Mouse (Mus musculus): ENCODE measurements around the gene Efcab5. TPM values are rescaled to one million over a fixed set of nuclear protein-coding genes. Genes with fewer than 3 reads are reported as not detected.
"Not testable (repeated sequence)": the region's sequence is repeated elsewhere in the genome, so short reads cannot be mapped to it uniquely, and the experiment has no call there.

Gene Efcab5
- polyA plus RNA-seq, 1 experiment from 2014 or later, result 0.35 TPM

GRCm38 (mm10) chr11:77174531-77174930 is 14.2 kb downstream of the Efcab5 start:
- Histone ChIP-seq H3K27ac (no peak overlapping the region), H3K9ac (replicated peaks) (no peak overlapping the region), H3K36me3 (no peaks in the 10 kb centered on the region), H3K4me1 (replicated peaks) (peaks cover 4% of the 10 kb centered on the region; the same call in 1 of the 2 replicates), H3K27me3 (no peaks in the 10 kb centered on the region), H3K9me3 (no peaks in the 10 kb centered on the region), H3K4me2 (no peak overlapping the region), H3K4me3 (replicated peaks) (no peak overlapping the region)
- WGBS, result 72% methylated on average over 7 of the region's 7 CpGs
- ATAC-seq (ENCODE audit: insufficient number of reproducible peaks, insufficient read depth, low FRiP score, low TSS enrichment, low read depth), result no peak

GRCm38 (mm10) chr11:77173731-77174130 is 15.0 kb downstream of the Efcab5 start:
- WGBS, result 62% methylated on average over 4 of the region's 4 CpGs
- H3K36me3 ChIP-seq, result no peaks in the 10 kb centered on the region
- ATAC-seq (ENCODE audit: insufficient number of reproducible peaks, insufficient read depth, low FRiP score, low TSS enrichment, low read depth), result no peak
- peaks cover 4% of the 10 kb centered on the region; the same call in 1 of the 2 replicates for H3K4me1 ChIP-seq (replicated peaks)
- H3K9ac ChIP-seq (replicated peaks), result no peak overlapping the region
- no peak overlapping the region for H3K27ac ChIP-seq
- no peak overlapping the region for H3K4me3 ChIP-seq (replicated peaks)
- H3K9me3 ChIP-seq, result no peaks in the 10 kb centered on the region
- H3K4me2 ChIP-seq, result no peak overlapping the region
- H3K27me3 ChIP-seq, result no peaks in the 10 kb centered on the region

- Histone ChIP-seq H3K4me2 (no peak overlapping the region), H3K4me3 (replicated peaks) (no peak overlapping the region), H3K4me1 (replicated peaks) (no peaks in the 10 kb centered on the region), H3K36me3 (no peaks in the 10 kb centered on the region), H3K27me3 (no peaks in the 10 kb centered on the region), H3K9me3 (no peaks in the 10 kb centered on the region), H3K9ac (replicated peaks) (no peak overlapping the region), H3K27ac (no peak overlapping the region)
- ATAC-seq (ENCODE audit: insufficient number of reproducible peaks, insufficient read depth, low FRiP score, low TSS enrichment, low read depth), result no peak
- WGBS, result 92% methylated on average over 1 of the region's 1 CpGs
Measured at GRCm38 (mm10) chr11:77160744-77161143, 28.0 kb downstream of the Efcab5 start.

GRCm38 (mm10) chr11:77160341-77160740 is 28.4 kb downstream of the Efcab5 start:
- Histone ChIP-seq H3K4me1 (replicated peaks) (no peaks in the 10 kb centered on the region), H3K4me2 (no peak overlapping the region), H3K36me3 (no peaks in the 10 kb centered on the region), H3K27ac (no peak overlapping the region), H3K9ac (replicated peaks) (no peak overlapping the region), H3K9me3 (no peaks in the 10 kb centered on the region), H3K4me3 (replicated peaks) (no peak overlapping the region), H3K27me3 (no peaks in the 10 kb centered on the region)
- ATAC-seq (ENCODE audit: insufficient number of reproducible peaks, insufficient read depth, low FRiP score, low TSS enrichment, low read depth), result no peak
- WGBS, result 86% methylated on average over 9 of the region's 9 CpGs

DNA sequence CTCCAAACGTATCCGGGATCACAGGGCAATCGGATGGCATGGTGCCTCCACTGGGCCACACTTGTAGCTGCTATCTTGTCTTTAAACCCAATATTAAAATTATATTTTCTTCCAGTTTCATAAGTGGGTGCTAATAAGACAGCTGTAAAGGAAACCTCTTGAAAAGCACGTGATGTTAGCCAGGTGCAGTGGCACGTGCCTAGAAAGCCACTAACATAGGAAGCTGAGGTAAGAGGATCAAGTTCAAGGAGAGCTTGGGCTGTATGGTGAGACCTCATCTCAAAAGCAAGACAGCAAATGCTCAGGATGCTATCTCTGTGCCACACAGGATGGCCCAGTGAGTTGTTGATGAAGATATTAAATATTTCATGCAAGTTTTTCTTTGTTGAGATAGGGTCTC is 34.6 kb downstream of the Efcab5 start:
- ATAC-seq (ENCODE audit: insufficient number of reproducible peaks, insufficient read depth, low FRiP score, low TSS enrichment, low read depth), result no peak
- no peaks in the 10 kb centered on the region for H3K4me1 ChIP-seq (replicated peaks)

GRCm38 (mm10) chr11:77150806-77151205 is 38.0 kb downstream of the Efcab5 start:
- 93% methylated on average over 6 of the region's 6 CpGs for WGBS

More for the DNA sequence above, 34.6 kb downstream of the Efcab5 start:
- H3K36me3 ChIP-seq, result no peaks in the 10 kb centered on the region
- H3K9ac ChIP-seq (replicated peaks), result no peak overlapping the region
- H3K27ac ChIP-seq, result no peak overlapping the region
- no peak overlapping the region for H3K4me3 ChIP-seq (replicated peaks)
- H3K4me2 ChIP-seq, result no peak overlapping the region
- H3K9me3 ChIP-seq, result no peaks in the 10 kb centered on the region
- H3K27me3 ChIP-seq, result no peaks in the 10 kb centered on the region
- WGBS, result 81% methylated on average over 5 of the region's 5 CpGs

DNA sequence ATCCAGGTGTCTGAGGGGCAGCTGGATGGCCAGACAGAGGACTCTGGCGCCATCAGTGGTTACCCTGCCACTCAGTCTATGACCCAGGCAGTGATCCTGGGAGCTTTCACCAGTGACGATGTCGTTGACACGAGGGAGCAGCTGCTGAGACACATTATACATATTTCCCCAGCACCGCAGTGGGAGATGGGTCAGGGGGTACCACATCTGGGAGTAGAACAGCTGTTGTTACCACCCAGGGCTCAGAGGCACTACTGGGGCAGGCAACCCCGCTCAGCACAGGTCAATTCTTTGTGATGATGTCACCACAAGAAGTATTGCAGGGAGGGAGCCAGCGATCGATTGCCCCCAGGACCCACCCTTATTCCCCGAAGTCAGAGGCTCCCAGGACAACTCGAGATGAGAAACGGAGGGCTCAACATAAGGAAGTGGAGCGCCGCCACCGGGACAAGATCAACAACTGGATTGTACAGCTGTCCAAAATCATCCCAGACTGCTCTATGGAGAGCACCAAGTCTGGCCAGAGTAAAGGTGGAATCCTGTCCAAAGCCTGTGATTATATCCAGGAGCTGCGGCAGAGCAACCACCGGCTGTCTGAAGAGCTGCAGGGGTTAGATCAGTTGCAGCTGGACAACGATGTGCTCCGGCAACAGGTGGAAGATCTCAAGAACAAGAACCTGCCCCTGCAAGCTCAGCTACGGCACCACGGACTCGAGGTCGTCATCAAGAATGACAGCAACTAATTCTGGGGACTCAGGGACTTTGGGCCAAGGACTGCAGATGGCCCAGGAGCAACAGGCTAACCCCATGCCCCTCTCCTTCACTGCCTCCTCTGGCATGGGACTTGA is 38.8 kb downstream of the Efcab5 start:
- not testable (repeated sequence) for H3K4me3 ChIP-seq (replicated peaks); H3K4me2 ChIP-seq; H3K9ac ChIP-seq (replicated peaks); ATAC-seq (ENCODE audit: insufficient number of reproducible peaks, insufficient read depth, low FRiP score, low TSS enrichment, low read depth); H3K27ac ChIP-seq; H3K36me3 ChIP-seq; H3K9me3 ChIP-seq; H3K4me1 ChIP-seq (replicated peaks); H3K27me3 ChIP-seq
- 79% methylated on average over 22 of the region's 22 CpGs for WGBS

More at GRCm38 (mm10) chr11:77150806-77151205, 38.0 kb downstream of the Efcab5 start:
- H3K9ac ChIP-seq (replicated peaks), result no peak overlapping the region
- H3K36me3 ChIP-seq, result no peaks in the 10 kb centered on the region
- H3K4me2 ChIP-seq, result no peak overlapping the region
- H3K4me3 ChIP-seq (replicated peaks), result no peak overlapping the region
- ATAC-seq (ENCODE audit: insufficient number of reproducible peaks, insufficient read depth, low FRiP score, low TSS enrichment, low read depth), result no peak
- no peaks in the 10 kb centered on the region for H3K4me1 ChIP-seq (replicated peaks)
- H3K27ac ChIP-seq, result no peak overlapping the region
- H3K9me3 ChIP-seq, result peaks cover 3% of the 10 kb centered on the region; the same call in 1 of the 2 replicates
- H3K27me3 ChIP-seq, result no peaks in the 10 kb centered on the region

DNA sequence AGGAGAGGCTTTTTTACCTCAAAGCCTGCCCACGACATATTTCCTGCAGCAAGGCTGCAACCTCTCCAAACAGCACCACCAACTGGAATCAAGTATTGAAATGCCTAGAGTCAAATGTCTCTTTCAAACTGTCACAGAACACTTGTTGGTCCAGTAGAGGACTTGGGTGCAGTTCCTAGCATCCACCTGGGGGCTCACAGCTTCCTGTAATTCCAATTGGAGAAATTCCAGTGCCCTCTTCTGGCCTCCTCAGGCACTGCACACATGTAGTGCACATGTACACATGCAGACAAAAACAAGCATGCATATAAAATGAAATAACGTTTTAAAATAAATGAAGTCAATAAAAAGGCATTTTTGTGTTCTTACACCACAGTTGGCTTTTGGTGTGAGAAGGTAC is 40.0 kb downstream of the Efcab5 start:
- H3K9ac ChIP-seq (replicated peaks), result no peak overlapping the region
- no peak overlapping the region for H3K4me2 ChIP-seq
- H3K36me3 ChIP-seq, result no peaks in the 10 kb centered on the region
- WGBS, result 84% methylated on average over 2 of the region's 2 CpGs
- no peaks in the 10 kb centered on the region for H3K4me1 ChIP-seq (replicated peaks)
- H3K27ac ChIP-seq, result no peak overlapping the region
- no peak overlapping the region for H3K4me3 ChIP-seq (replicated peaks)
- H3K27me3 ChIP-seq, result no peaks in the 10 kb centered on the region
- peaks cover 3% of the 10 kb centered on the region; the same call in 1 of the 2 replicates for H3K9me3 ChIP-seq
- ATAC-seq (ENCODE audit: insufficient number of reproducible peaks, insufficient read depth, low FRiP score, low TSS enrichment, low read depth), result no peak

GRCm38 (mm10) chr11:77147753-77148152 is 41.0 kb downstream of the Efcab5 start:
- H3K9me3 ChIP-seq, result peaks cover 3% of the 10 kb centered on the region; the same call in 1 of the 2 replicates
- no peak overlapping the region for H3K9ac ChIP-seq (replicated peaks)
- 87% methylated on average over 3 of the region's 3 CpGs for WGBS
- H3K4me2 ChIP-seq, result no peak overlapping the region
- H3K27ac ChIP-seq, result no peak overlapping the region
- no peaks in the 10 kb centered on the region for H3K27me3 ChIP-seq
- H3K36me3 ChIP-seq, result no peaks in the 10 kb centered on the region
- H3K4me3 ChIP-seq (replicated peaks), result no peak overlapping the region
- no peaks in the 10 kb centered on the region for H3K4me1 ChIP-seq (replicated peaks)
- no peak for ATAC-seq (ENCODE audit: insufficient number of reproducible peaks, insufficient read depth, low FRiP score, low TSS enrichment, low read depth)

DNA sequence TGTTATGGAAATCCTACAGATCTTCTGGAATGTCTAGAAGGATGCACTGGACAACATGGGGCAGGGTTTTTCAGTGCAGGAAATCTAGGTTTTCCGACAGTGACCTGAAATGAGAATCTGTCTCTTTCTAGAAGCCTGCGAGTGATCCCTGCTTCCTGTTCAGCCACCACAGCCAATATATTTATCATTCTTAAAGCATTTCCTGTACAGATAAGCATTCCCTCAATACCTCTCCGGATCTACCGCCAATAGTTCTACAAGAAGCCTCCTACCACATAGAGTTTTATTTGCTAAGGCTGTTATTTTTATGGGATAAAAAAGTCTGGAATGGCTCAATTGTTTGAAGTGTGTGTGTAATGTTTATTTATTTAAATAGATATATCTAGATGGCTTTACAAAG is 43.3 kb downstream of the Efcab5 start:
- Histone ChIP-seq H3K4me2 (no peak overlapping the region), H3K4me1 (replicated peaks) (no peaks in the 10 kb centered on the region), H3K27ac (no peak overlapping the region), H3K4me3 (replicated peaks) (no peak overlapping the region), H3K36me3 (no peaks in the 10 kb centered on the region), H3K9me3 (peaks cover 3% of the 10 kb centered on the region; the same call in 1 of the 2 replicates), H3K27me3 (no peaks in the 10 kb centered on the region), H3K9ac (replicated peaks) (no peak overlapping the region)
- WGBS, result 70% methylated on average over 4 of the region's 4 CpGs
- no peak for ATAC-seq (ENCODE audit: insufficient number of reproducible peaks, insufficient read depth, low FRiP score, low TSS enrichment, low read depth)

DNA sequence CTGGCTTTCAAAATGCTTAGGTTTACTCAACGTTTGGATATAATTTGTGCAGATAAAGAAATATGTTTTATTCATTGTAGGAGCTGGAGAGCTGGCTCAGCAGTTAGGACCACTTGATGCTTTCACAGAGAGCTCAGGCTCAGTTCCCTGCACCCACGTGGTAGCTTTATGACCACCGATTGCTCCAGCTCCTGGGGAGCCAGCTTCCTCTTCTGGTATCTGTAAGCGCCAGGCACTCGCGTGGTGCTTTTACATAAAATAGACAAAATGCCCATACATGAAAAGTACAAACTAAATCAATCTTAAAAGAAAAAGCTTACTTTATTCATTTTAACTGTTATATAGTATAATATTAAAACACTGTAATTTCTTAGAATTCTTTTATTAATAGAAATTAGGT is 46.8 kb downstream of the Efcab5 start:
- Histone ChIP-seq H3K4me1 (replicated peaks) (no peaks in the 10 kb centered on the region), H3K36me3 (no peaks in the 10 kb centered on the region), H3K27me3 (no peaks in the 10 kb centered on the region), H3K9me3 (no peaks in the 10 kb centered on the region), H3K9ac (replicated peaks) (no peak overlapping the region), H3K4me3 (replicated peaks) (no peak overlapping the region), H3K4me2 (no peak overlapping the region), H3K27ac (no peak overlapping the region)
- 47% methylated on average over 6 of the region's 6 CpGs for WGBS
- no peak for ATAC-seq (ENCODE audit: insufficient number of reproducible peaks, insufficient read depth, low FRiP score, low TSS enrichment, low read depth)

GRCm38 (mm10) chr11:77139976-77140375 is 48.8 kb downstream of the Efcab5 start:
- WGBS, result 89% methylated on average over 6 of the region's 6 CpGs
- Histone ChIP-seq H3K4me1 (replicated peaks) (no peaks in the 10 kb centered on the region), H3K4me3 (replicated peaks) (no peak overlapping the region), H3K9ac (replicated peaks) (no peak overlapping the region), H3K27ac (no peak overlapping the region), H3K4me2 (no peak overlapping the region), H3K36me3 (no peaks in the 10 kb centered on the region), H3K27me3 (no peaks in the 10 kb centered on the region), H3K9me3 (no peaks in the 10 kb centered on the region)
- no peak for ATAC-seq (ENCODE audit: insufficient number of reproducible peaks, insufficient read depth, low FRiP score, low TSS enrichment, low read depth)

Data from limb, embryonic 12.5 days (tissue).